Mouse (Mus musculus) erythroblast, embryonic 14.5 days (primary cell): ENCODE measurements at regions not wholly inside any gene's neighbourhood (a gene's known extent, or its start where the extent isn't known, plus 50 kb on each side); places are given as distances from the start of the nearest gene placed in this dataset.

Experiments used
- GATA1 ChIP-seq: IDR thresholded peaks from 2 replicates; pipeline ENCODE4 v1.6.1; 2012; ENCODE audit warnings: low read length, inconsistent platforms, mixed read lengths
- TAL1 ChIP-seq: IDR thresholded peaks from 3 replicates; pipeline ENCODE4 v1.6.1; 2012; ENCODE audit warnings: low read length, inconsistent platforms, mixed read lengths

DNA sequence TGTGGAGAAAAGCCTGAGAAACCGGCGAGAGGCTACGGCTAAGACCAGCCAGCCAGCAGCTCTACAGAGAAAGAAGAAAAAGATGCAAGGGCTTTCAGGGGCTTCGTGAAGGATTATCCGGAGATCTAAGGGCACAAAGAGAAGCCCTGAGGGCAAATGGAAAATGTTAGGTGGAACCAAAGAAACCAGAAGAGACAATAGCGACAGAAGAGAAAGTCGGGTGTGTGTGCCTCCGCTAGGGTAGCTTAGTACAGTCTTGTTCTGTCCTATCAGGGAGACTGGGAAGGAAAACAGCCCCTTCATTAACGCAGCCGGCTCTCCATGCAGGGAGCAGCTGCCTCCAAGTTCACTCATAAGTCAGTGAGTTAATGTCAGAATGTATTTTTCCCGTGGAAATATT, 255.1 kb downstream of the Epha4 start:
- TF ChIP-seq TAL1 (no peak), GATA1 (no peak)
